Mouse (Mus musculus): ENCODE measurements around the gene Mipep. TPM values are rescaled to one million over a fixed set of nuclear protein-coding genes. Genes with fewer than 3 reads are reported as not detected.

The Mipep gene
- polyA plus RNA-seq, 1 experiment from 2014 or later: 26.3 TPM

DNA sequence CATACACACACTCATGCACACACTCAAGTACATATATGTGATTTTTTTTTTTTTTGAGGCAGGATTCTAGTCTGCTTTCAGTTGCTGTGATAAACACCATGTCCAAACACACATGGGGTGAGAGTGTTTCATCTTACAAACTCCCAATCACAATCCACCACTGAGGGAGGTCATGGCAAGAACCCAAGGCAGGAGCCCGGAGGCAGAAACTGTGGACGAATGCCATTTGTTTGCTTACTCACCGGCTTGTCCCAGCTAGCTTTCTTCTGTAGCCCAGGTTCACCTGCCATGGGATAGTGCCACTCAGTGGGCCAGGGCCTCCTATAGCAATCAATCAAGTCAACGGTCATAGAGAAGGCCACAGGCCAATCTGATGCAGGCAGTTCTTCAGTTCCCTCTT lies 125.0 kb downstream of the Mipep start:
- Histone ChIP-seq H3K36me3 (ENCODE audit: control insufficient read depth, insufficient read depth, low read length) (no peaks in the 10 kb centered on the region), H3K9me3 (ENCODE audit: control insufficient read depth, low read length) (no peaks in the 10 kb centered on the region), H3K9ac (ENCODE audit: low read length) (no peak overlapping the region), H3K4me3 (ENCODE audit: low read depth, low read length) (no peak overlapping the region), H3K27ac (ENCODE audit: low read depth, low read length) (no peak overlapping the region), H3K4me2 (ENCODE audit: low read depth, low read length, severe bottlenecking) (no peak overlapping the region), H3K4me1 (replicated peaks; ENCODE audit: control insufficient read depth, insufficient read depth, low read length) (peaks cover 7% of the 10 kb centered on the region; the same call in 1 of the 2 replicates), H3K27me3 (ENCODE audit: control insufficient read depth, insufficient read depth, low read length) (no peaks in the 10 kb centered on the region)
- no peak for DNase-seq (ENCODE audit: low spot score)
- 92% methylated on average over 4 of the region's 4 CpGs for WGBS
- ATAC-seq (replicated peaks; ENCODE audit: low FRiP score): no peak

DNA sequence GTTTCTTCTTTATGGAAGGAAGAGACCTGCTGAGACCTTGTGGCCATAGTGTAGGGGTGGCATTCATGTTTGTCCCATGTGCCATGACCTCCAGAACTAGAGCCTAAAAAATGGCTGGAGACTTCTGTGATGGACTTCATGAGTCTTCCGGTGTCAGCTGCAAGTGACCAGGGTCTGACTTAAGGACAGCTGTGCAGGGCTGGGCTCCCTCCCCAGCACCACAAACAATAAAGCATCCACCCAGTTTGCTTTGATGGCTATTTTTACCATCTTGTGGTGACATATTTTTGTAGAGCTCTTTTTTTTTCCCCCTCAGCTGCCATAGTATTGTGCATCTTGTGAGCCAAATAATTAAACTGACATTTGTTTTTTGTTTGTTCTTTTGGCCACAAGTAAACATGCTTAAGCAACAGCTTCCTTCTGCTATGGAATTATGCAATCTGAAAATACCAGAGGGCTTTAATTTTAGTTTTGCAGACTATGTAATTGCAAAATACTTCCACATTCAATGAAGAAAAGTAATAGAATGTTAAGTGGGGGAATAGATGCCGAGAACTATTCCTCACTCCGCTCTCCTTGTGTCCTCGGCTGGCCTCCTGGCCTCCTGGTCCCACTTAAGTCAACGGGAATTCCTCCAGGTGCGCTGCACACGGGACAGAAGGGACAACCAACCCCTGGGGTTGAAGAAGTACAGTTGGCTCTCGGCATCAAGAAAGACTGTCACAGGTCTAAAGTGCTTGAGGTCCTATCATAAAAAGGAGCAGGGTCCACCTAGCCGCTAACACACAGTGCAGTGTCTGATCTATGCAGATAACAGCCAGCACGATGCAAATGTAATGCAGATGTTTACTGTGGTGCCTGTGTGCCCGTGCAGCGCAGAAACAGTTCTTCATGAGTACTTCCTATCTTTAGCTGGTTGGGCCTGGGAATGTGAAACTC lies 126.4 kb downstream of the Mipep start:
- WGBS: 92% methylated on average over 12 of the region's 12 CpGs
- H3K4me1 ChIP-seq (replicated peaks; ENCODE audit: control insufficient read depth, insufficient read depth, low read length): peaks cover 7% of the 10 kb centered on the region; the same call in 1 of the 2 replicates
- H3K36me3 ChIP-seq (ENCODE audit: control insufficient read depth, insufficient read depth, low read length): no peaks in the 10 kb centered on the region
- ATAC-seq (replicated peaks; ENCODE audit: low FRiP score): no peak
- DNase-seq (ENCODE audit: low spot score): no peak
- no peaks in the 10 kb centered on the region for H3K27me3 ChIP-seq (ENCODE audit: control insufficient read depth, insufficient read depth, low read length)
- H3K4me3 ChIP-seq (ENCODE audit: low read depth, low read length): no peak overlapping the region
- H3K4me2 ChIP-seq (ENCODE audit: low read depth, low read length, severe bottlenecking): no peak overlapping the region
- no peak overlapping the region for H3K27ac ChIP-seq (ENCODE audit: low read depth, low read length)
- no peaks in the 10 kb centered on the region for H3K9me3 ChIP-seq (ENCODE audit: control insufficient read depth, low read length)
- no peak overlapping the region for H3K9ac ChIP-seq (ENCODE audit: low read length)

DNA sequence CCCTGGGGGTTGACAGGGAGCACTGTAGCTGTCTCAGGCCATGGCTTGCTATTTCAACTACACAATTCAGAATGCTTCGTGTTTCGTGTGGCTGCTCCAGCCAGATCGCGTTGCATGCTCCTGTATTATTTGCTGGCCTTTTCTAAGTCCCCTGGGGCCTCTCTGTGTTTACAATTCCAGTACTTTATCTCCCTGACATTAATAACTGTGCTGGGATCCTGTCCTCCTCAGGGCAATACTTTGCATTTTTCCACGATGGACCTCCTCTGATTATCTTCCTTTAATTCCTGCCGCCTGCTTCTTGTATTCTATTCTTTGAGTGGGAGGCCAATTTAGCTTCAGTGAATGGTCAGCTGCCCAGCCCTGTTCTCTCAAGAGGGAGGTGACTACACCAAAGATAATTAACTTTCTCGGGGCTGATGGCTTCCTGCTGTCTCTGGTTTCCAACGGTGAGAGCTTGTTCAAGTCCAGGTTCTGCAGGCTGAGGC lies 128.7 kb downstream of the Mipep start:
- H3K36me3 ChIP-seq (ENCODE audit: control insufficient read depth, insufficient read depth, low read length): no peaks in the 10 kb centered on the region
- H3K9me3 ChIP-seq (ENCODE audit: control insufficient read depth, low read length): no peaks in the 10 kb centered on the region
- H3K4me3 ChIP-seq (ENCODE audit: low read depth, low read length): no peak overlapping the region
- no peaks in the 10 kb centered on the region for H3K27me3 ChIP-seq (ENCODE audit: control insufficient read depth, insufficient read depth, low read length)
- H3K4me2 ChIP-seq (ENCODE audit: low read depth, low read length, severe bottlenecking): no peak overlapping the region
- H3K4me1 ChIP-seq (replicated peaks; ENCODE audit: control insufficient read depth, insufficient read depth, low read length): peaks cover 8% of the 10 kb centered on the region; the same call in 1 of the 2 replicates
- H3K27ac ChIP-seq (ENCODE audit: low read depth, low read length): no peak overlapping the region
- ATAC-seq (replicated peaks; ENCODE audit: low FRiP score): no peak
- H3K9ac ChIP-seq (ENCODE audit: low read length): no peak overlapping the region
- no peak for DNase-seq (ENCODE audit: low spot score)
- 6% methylated on average over 8 of the region's 8 CpGs for WGBS

DNA sequence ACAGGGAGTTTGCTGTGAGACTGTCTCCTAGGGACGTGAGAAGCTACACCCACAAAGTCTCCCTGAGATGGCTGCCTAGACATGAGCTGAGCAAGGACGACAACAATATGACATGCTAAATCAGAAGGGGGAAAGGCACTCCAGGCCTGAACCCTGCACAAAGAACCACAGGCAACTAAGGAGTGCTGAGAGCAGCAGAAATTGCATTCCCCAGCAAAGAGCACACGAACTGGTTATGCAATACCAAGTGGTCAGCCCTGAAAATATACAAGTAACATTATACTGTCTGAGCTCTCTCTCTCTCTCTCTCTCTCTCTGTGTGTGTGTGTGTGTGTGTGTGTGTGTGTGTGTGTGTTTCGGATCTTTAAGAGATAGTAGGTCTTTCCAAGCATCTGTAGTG lies 132.3 kb downstream of the Mipep start:
- no peak for ATAC-seq (replicated peaks; ENCODE audit: low FRiP score)
- Histone ChIP-seq H3K4me3 (ENCODE audit: low read depth, low read length) (no peak overlapping the region), H3K27me3 (ENCODE audit: control insufficient read depth, insufficient read depth, low read length) (no peaks in the 10 kb centered on the region), H3K4me2 (ENCODE audit: low read depth, low read length, severe bottlenecking) (no peak overlapping the region), H3K9ac (ENCODE audit: low read length) (no peak overlapping the region), H3K4me1 (replicated peaks; ENCODE audit: control insufficient read depth, insufficient read depth, low read length) (peaks cover 8% of the 10 kb centered on the region; the same call in 1 of the 2 replicates), H3K27ac (ENCODE audit: low read depth, low read length) (no peak overlapping the region), H3K36me3 (ENCODE audit: control insufficient read depth, insufficient read depth, low read length) (no peaks in the 10 kb centered on the region), H3K9me3 (ENCODE audit: control insufficient read depth, low read length) (no peaks in the 10 kb centered on the region)
- WGBS: 62% methylated on average over 4 of the region's 4 CpGs
- DNase-seq (ENCODE audit: low spot score): no peak

DNA sequence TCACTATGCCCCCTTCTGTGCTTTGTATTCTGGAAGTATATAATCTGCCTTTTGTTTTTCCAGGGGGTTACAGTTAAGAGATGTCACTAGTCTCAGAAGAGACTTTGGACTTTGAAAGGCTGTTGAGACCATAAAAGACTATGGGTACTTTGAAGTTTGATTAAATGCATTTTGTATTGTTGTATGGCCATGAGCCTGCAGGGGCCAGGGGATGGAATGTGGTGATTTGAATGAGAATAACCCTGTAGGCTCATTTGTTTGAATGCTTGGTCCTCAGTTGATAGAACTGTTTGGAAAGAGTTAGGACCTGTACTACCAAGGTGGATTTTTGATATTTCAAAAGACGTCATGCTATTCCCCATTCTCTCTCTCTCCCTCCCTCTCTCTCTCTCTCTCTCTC lies 141.6 kb downstream of the Mipep start:
- Histone ChIP-seq H3K36me3 (ENCODE audit: control insufficient read depth, insufficient read depth, low read length) (no peaks in the 10 kb centered on the region), H3K4me2 (ENCODE audit: low read depth, low read length, severe bottlenecking) (no peak overlapping the region), H3K9ac (ENCODE audit: low read length) (no peak overlapping the region), H3K27ac (ENCODE audit: low read depth, low read length) (no peak overlapping the region), H3K4me1 (replicated peaks; ENCODE audit: control insufficient read depth, insufficient read depth, low read length) (peaks cover 3% of the 10 kb centered on the region; the same call in 1 of the 2 replicates), H3K9me3 (ENCODE audit: control insufficient read depth, low read length) (no peaks in the 10 kb centered on the region), H3K4me3 (ENCODE audit: low read depth, low read length) (no peak overlapping the region), H3K27me3 (ENCODE audit: control insufficient read depth, insufficient read depth, low read length) (no peaks in the 10 kb centered on the region)
- ATAC-seq (replicated peaks; ENCODE audit: low FRiP score) (no peak), DNase-seq (ENCODE audit: low spot score) (no peak)
- 21% methylated on average over 1 of the region's 1 CpGs for WGBS

DNA sequence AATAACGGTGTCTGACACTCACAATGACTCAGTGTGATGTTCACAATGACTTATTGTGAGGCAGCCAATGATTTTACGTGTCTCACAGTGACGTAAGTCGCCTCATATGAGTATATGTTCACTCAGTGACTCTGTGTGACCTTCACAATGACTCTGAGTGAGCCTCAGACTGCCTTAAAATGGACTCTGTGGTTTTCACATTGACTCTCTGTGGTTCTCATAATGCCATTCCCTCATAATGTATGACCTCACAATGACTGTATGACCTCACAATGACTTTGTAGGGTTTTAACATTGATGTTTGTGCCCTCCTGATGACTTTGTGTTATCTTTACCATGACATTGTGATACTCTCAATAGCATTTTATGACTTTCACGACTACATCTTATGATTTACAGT lies 151.3 kb downstream of the Mipep start:
- no peak overlapping the region for H3K4me3 ChIP-seq (ENCODE audit: low read depth, low read length)
- H3K27me3 ChIP-seq (ENCODE audit: control insufficient read depth, insufficient read depth, low read length): no peaks in the 10 kb centered on the region
- H3K9me3 ChIP-seq (ENCODE audit: control insufficient read depth, low read length): no peaks in the 10 kb centered on the region
- H3K36me3 ChIP-seq (ENCODE audit: control insufficient read depth, insufficient read depth, low read length): no peaks in the 10 kb centered on the region
- DNase-seq (ENCODE audit: low spot score) (no peak), ATAC-seq (replicated peaks; ENCODE audit: low FRiP score) (no peak)
- WGBS: 87% methylated on average over 5 of the region's 5 CpGs
- no peak overlapping the region for H3K27ac ChIP-seq (ENCODE audit: low read depth, low read length)
- H3K4me2 ChIP-seq (ENCODE audit: low read depth, low read length, severe bottlenecking): no peak overlapping the region
- H3K9ac ChIP-seq (ENCODE audit: low read length): no peak overlapping the region
- H3K4me1 ChIP-seq (replicated peaks; ENCODE audit: control insufficient read depth, insufficient read depth, low read length): no peaks in the 10 kb centered on the region

DNA sequence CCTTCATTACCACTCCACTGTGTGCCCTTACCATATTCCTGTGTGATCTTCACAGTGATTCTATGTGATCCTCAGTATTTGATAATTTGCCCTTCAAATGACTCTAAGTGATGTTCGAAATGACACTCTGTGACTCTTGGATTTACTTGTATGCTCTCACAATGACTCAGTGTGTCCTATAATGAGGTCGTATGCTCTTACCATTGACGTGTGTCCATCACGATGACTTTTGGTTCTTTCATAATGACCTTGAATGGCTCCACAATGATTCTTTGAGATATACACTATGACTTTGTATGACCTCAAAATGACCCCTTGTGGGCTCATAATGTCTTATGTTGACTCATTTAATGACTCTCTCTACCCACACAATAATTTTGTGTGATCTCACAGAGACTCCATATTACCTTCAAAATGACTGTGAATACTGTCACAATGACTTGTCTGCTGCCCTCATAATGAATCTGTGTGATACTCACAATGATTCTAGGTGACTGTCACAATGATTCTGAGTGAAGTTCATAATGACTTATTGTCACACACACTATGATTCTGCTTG lies 153.2 kb downstream of the Mipep start:
- Histone ChIP-seq H3K36me3 (ENCODE audit: control insufficient read depth, insufficient read depth, low read length) (no peaks in the 10 kb centered on the region), H3K4me1 (replicated peaks; ENCODE audit: control insufficient read depth, insufficient read depth, low read length) (no peaks in the 10 kb centered on the region), H3K4me3 (ENCODE audit: low read depth, low read length) (no peak overlapping the region), H3K27me3 (ENCODE audit: control insufficient read depth, insufficient read depth, low read length) (no peaks in the 10 kb centered on the region), H3K4me2 (ENCODE audit: low read depth, low read length, severe bottlenecking) (no peak overlapping the region), H3K9ac (ENCODE audit: low read length) (no peak overlapping the region), H3K9me3 (ENCODE audit: control insufficient read depth, low read length) (no peaks in the 10 kb centered on the region), H3K27ac (ENCODE audit: low read depth, low read length) (no peak overlapping the region)
- DNase-seq (ENCODE audit: low spot score) (no peak), ATAC-seq (replicated peaks; ENCODE audit: low FRiP score) (no peak)
- 91% methylated on average over 4 of the region's 4 CpGs for WGBS
